Mouse (Mus musculus) liver, postnatal 0 days (tissue): ENCODE measurements around the gene Nup107.

Source experiments
- CTCF ChIP-seq: sonication (generic); IDR thresholded peaks from 2 replicates; pipeline ENCODE4 v1.5.1; 2016; ENCODE audit warnings: antibody characterized with exemption, low read depth
- EP300 ChIP-seq: IDR thresholded peaks from 2 replicates; pipeline ENCODE4 v1.6.1; 2016; ENCODE audit warnings: antibody characterized with exemption, low read depth, mild to moderate bottlenecking

GRCm38 (mm10) chr10:117778951-117779350 lies 13.6 kb downstream of the Nup107 start:
- TF ChIP-seq CTCF (no peak), EP300 (no peak)
